19 mouse cellular contexts compared by ENCODE assay signal in the genomic region with DNA sequence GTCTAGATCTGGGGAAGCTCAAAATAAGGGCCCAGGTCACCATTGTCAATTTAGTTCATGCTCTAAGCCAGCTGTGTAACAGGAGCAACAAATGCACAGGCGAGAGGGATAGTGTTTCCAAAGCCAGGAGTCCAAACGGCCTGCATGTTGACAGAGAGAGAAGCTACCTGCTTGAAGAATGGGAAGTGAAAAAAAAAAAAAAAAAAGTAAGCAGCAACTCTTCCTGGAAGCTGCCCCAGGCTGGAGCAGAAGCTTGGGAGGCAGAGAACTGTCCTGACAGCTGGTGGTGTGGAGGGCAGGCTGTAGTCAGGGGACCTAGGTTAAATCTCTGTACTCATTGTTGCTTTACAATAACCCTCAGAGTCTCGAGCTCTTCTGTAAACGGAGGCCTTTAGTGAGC.
"Had no signal": no experiment of that assay in that cellular context is flagged by ENCODE, and none has a peak within 500 bp of the region (broad histone marks: within the 10 kb centered on the region; RNA-seq: fewer than 3 reads in every experiment).

No protein-coding gene starts in this region.

- H3K9me3 ChIP-seq: lung, embryonic 15.5 days; midbrain, embryonic 10.5 days; midbrain, embryonic 13.5 days; neural tube, embryonic 13.5 days; stomach, embryonic 15.5 days had no signal

- ATAC-seq: midbrain, embryonic 13.5 days; midbrain, embryonic 16.5 days had no signal

- H3K9ac ChIP-seq: liver, embryonic 14.5 days; lung, embryonic 15.5 days; midbrain, embryonic 13.5 days; neural tube, embryonic 13.5 days; stomach, embryonic 15.5 days had no signal

- H3K4me3 ChIP-seq: left cerebral cortex, adult 2 months; lung, embryonic 15.5 days; midbrain, embryonic 10.5 days; midbrain, embryonic 13.5 days; myocyte; neural tube, embryonic 13.5 days; stomach, embryonic 15.5 days had no signal

- H3K36me3 ChIP-seq: lung, embryonic 15.5 days; midbrain, embryonic 10.5 days; midbrain, embryonic 13.5 days; stomach, embryonic 15.5 days had no signal

- H3K4me2 ChIP-seq: lung, embryonic 15.5 days; midbrain, embryonic 13.5 days; neural tube, embryonic 13.5 days; stomach, embryonic 15.5 days had no signal

- H3K27me3 ChIP-seq: lung, embryonic 15.5 days; midbrain, embryonic 13.5 days; neural tube, embryonic 13.5 days; stomach, embryonic 15.5 days had no signal

- DNase-seq: kidney, adult 18-20 months; kidney, postnatal 10 days; kidney, postnatal 36 days; layer of hippocampus, postnatal 36 days; lung, adult 18-20 months; lung, postnatal 10 days; lung, postnatal 36 days; retina, postnatal 1 day; right cerebral cortex, postnatal 25 days; spleen, adult 18-20 months had no signal

- H3K27ac ChIP-seq: left cerebral cortex, adult 2 months; liver, embryonic 14.5 days; lung, embryonic 15.5 days; midbrain, embryonic 10.5 days; midbrain, embryonic 13.5 days; neural tube, embryonic 13.5 days; stomach, embryonic 15.5 days had no signal
